ENCODE assay signal across 8 mouse cellular contexts in genomic region chr1:43826628-43827001, GRCm38 (mm10). TPM values are rescaled to one million over a fixed set of nuclear protein-coding genes. Genes with fewer than 3 reads are reported as not detected.
DNase-seq lines count a peak whose midpoint lies in the region; ATAC-seq and TF ChIP-seq lines count a peak whose summit lies in the region.

No protein-coding gene starts in this region.

- no peak for TF ChIP-seq CTCF in cerebellum, adult 2 months (IDR thresholded peaks at IDR 0.05; ENCODE audit: borderline replicate concordance, insufficient read depth, low read depth, low read length)
- TF ChIP-seq CTCF in liver, embryonic 14.5 days (IDR thresholded peaks at IDR 0.05; ENCODE audit: low read depth), result no peak

- no peak for TF ChIP-seq EP300 in liver, embryonic 14.5 days (IDR thresholded peaks at IDR 0.05; ENCODE audit: low read depth)

- H3K4me2 ChIP-seq in forebrain, embryonic 12.5 days, result peak overlapping the region; percentile 92
- peak overlapping the region; percentile 93 for H3K4me2 ChIP-seq in liver, embryonic 14.5 days (ENCODE audit: low read depth)

- peaks cover 7% of the 10 kb centered on the region; the same call in 1 of the 2 replicates for H3K4me1 ChIP-seq in cerebellum, adult 2 months (ENCODE audit: control insufficient read depth, insufficient read depth, low read length)
- H3K4me1 ChIP-seq in forebrain, embryonic 12.5 days, result peaks cover 30% of the 10 kb centered on the region
- peaks cover 8 to 10% of the 10 kb centered on the region in 2 experiments for H3K4me1 ChIP-seq in liver, embryonic 14.5 days (replicated peaks; ENCODE audit: control insufficient read depth in 2 of 2, insufficient read depth in 2 of 2, low read length in 1 of 2)

- no peak for ATAC-seq in forebrain, embryonic 12.5 days (ENCODE audit: low FRiP score)
- ATAC-seq in liver, embryonic 14.5 days (ENCODE audit: insufficient read depth), result no peak
- ATAC-seq in granulocyte monocyte progenitor cell, adult 5-6 weeks (replicated peaks; ENCODE audit: poor library complexity, severe bottlenecking), result no peak

- H3K36me3 ChIP-seq in forebrain, embryonic 12.5 days (replicated peaks), result no peaks in the 10 kb centered on the region
- H3K36me3 ChIP-seq in liver, embryonic 14.5 days (replicated peaks; ENCODE audit: control insufficient read depth, insufficient read depth, low read depth), result no peaks in the 10 kb centered on the region

- WGBS in cerebellum, adult 2 months, result 0% methylated on average over 3 of the region's 3 CpGs
- 0% methylated on average over 3 of the region's 3 CpGs for WGBS in forebrain, embryonic 12.5 days
- WGBS in liver, embryonic 14.5 days (ENCODE audit: insufficient replicate concordance), result 1% methylated on average over 3 of the region's 3 CpGs

- TF ChIP-seq POLR2A in cerebellum, adult 2 months (IDR thresholded peaks at IDR 0.05; ENCODE audit: borderline replicate concordance, insufficient read depth, low read length), result no peak

- peak overlapping the region; percentile 75 for H3K4me3 ChIP-seq in cerebellum, adult 2 months (replicated peaks; ENCODE audit: insufficient read depth, low read depth, low read length)
- H3K4me3 ChIP-seq in forebrain, embryonic 12.5 days (replicated peaks), result peak overlapping the region; percentile 89
- H3K4me3 ChIP-seq in liver, embryonic 14.5 days (ENCODE audit: insufficient read depth in 1 of 2, low read depth in 2 of 2, low read length in 2 of 2), result peak overlapping the region; percentile 78 to 93

- peak overlapping the region; percentile 92 for H3K9ac ChIP-seq in forebrain, embryonic 12.5 days
- peak overlapping the region; percentile 78 for H3K9ac ChIP-seq in liver, embryonic 14.5 days (replicated peaks)

- no peaks in the 10 kb centered on the region for H3K9me3 ChIP-seq in forebrain, embryonic 12.5 days
- no peaks in the 10 kb centered on the region for H3K9me3 ChIP-seq in liver, embryonic 14.5 days (ENCODE audit: control insufficient read depth, low read length)

- peak overlapping the region; percentile 38 for H3K27ac ChIP-seq in cerebellum, adult 2 months (ENCODE audit: insufficient read depth, low read length)
- peak overlapping the region; percentile 97 for H3K27ac ChIP-seq in forebrain, embryonic 12.5 days
- peak overlapping the region; percentile 57 for H3K27ac ChIP-seq in liver, embryonic 14.5 days

- H3K27me3 ChIP-seq in cerebellum, adult 2 months (ENCODE audit: control insufficient read depth, insufficient read depth, low read length), result no peaks in the 10 kb centered on the region
- no peaks in the 10 kb centered on the region for H3K27me3 ChIP-seq in forebrain, embryonic 12.5 days
- H3K27me3 ChIP-seq in liver, embryonic 14.5 days (ENCODE audit: control insufficient read depth, insufficient read depth, low read length), result no peaks in the 10 kb centered on the region

- DNase-seq in cerebellum, adult 2 months, result no peak
- DNase-seq in cerebellum, adult 11 months, result no peak
- DNase-seq in 3T3-L1 (ENCODE audit: low read depth, low spot score), result peak; percentile 42
- no peak for DNase-seq in liver, embryonic 14.5 days (ENCODE audit: low read depth in 3 of 3, low spot score in 3 of 3)
- no peak for DNase-seq in cerebellum, adult 9-11 months
- DNase-seq in layer of hippocampus, adult 8-10 months (ENCODE audit: low spot score in 2 of 2), result no peak

RNA-seq across cellular contexts. Expression of gene Uxs1, which starts 1.0 kb away (rescaled TPM):
- 36.3 and 37.3 TPM in 2 replicates for polyA plus RNA-seq in cerebellum, adult 2 months (2012; rRNA removed)
- polyA plus RNA-seq in forebrain, embryonic 12.5 days (2016; fragmentation: Nextera tagmentation; extraction: Ambion mirVana), result 17.8 and 18.5 TPM in 2 replicates
- 10.6 and 10.9 TPM in 2 replicates for polyA plus RNA-seq in liver, embryonic 14.5 days (2012; rRNA removed)
- polyA plus RNA-seq in liver, embryonic 14.5 days (2014; fragmentation: Nextera tagmentation; extraction: Ambion mirVana), result 10.1 and 11.2 TPM in 2 replicates
- total RNA-seq in granulocyte monocyte progenitor cell, adult 5-6 weeks (2014; fragmentation: Nextera tagmentation), result 20.6 and 45.0 TPM in 2 replicates
- 28.4 and 39.2 TPM in 2 replicates for total RNA-seq in granulocyte monocyte progenitor cell, adult 5-6 weeks (2017)
- 10 to 100 TPM; 41.5 to 47.7 (median 43.2) TPM for total RNA-seq in layer of hippocampus, adult 8-10 months (2022)

Comparison
In these comparisons a context has a peak if more than half of its experiments do, and no peak if none do; other contexts are left out.
1. H3K27ac ChIP-seq: peak in every context shown above with its lines; median percentile 97 in forebrain, embryonic 12.5 days; 57 in liver, embryonic 14.5 days; 38 in cerebellum, adult 2 months.